Mouse (Mus musculus): ENCODE measurements at regions not wholly inside any gene's neighbourhood (a gene's known extent, or its start where the extent isn't known, plus 50 kb on each side); places are given as distances from the start of the nearest gene placed in this dataset.
A peak's percentile ranks its signal among the peaks of the same experiment; 100 is the strongest.
"Not testable (repeated sequence)": the region's sequence is repeated elsewhere in the genome, so short reads cannot be mapped to it uniquely, and the experiment has no call there.

DNA sequence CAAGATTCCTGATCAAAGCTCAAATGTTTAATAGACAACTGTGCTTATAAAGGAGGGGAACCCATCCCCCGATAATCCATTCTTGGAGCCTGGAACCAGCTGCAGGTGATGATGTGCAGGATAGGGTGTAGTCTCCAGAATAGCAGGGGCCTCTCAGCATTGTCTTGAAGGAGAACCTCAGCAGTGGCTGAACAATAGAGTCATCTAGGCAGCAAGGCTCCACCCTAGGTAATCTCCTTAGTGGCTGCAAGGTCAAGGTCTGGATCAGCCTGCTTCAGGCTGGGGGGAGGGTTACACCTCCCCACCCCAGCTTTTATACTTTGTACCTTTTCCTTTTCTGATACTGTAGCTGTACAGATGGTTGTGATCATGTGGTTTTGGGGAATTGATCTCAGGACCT lies 116.8 kb upstream of the Mettl4 start:
- DNase-seq: no peak

DNA sequence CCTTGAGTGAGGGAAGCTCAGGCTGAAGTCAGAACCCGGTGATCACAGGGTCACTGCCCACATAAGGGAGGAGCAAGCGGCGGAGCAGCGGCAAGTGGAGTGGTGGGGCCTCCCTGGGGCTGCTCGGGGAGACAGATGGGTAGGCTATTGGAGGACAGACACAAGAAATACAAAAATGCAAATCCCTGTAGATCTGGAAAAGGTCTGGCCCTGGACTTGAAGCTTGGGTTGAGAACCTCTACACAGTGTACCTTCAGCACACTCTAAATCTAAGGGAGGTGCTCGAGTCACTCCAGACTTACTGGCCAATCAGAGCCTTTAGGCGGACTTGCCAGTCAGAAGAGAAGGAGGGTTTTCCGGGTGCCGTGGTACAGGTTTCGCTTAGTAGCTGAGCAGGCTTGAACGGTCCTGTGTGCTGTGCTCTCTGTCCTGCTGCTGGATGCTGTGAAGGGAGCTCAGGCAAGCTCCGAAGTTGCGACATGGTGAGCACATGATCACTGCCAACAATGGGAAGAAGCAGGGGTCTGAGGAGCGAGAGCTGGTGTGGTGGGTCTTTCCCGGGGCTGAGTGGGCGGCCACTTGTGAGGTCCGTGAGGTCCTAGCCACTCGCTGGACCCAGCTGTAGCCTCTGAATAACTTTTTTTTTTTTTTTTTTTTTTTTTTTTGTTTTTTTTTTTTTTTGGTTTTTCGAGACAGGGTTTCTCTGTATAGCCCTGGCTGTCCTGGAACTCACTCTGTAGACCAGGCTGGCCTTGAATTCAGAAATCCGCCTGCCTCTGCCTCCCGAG lies 114.9 kb upstream of the Mettl4 start:
- peak; percentile 69 to 73 for DNase-seq

- not testable (repeated sequence) for DNase-seq
These were observed 104.9 kb upstream of the Mettl4 start for GRCm38 (mm10) chr17:94854698-94855097.

DNA sequence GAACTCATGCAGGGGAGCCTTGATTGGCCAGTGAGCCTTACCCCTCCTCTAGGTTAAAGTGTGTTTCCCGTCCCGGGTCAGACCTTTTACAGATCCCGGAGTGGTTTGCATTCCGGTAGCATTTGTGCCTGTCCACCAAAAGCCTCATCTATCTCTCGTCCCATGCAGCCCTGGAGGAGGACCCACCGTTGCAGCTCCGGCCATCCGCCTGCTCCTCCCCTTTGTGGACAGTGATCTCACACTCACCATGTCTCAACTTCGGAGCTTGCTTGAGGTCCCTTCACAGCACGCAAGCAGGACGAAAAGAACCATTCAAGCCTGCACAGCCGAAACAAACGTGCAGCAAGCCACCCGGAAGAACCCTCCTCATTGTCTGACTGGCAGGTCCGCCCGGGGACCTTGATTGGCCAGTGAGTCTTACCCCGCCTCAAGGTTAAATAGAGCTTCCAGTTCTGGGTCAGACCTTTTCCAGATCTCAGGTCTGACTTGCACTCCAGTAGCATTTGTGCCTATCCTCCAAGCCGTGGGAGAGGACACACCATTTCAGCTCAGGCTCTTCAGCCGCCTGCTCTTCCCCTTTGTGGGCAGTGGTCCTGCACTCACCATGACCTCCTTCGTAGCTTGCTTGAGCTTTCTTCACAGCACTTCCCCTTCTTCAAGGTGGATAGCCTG lies 84.8 kb upstream of the Mettl4 start:
- peak; percentile 74 to 81 for DNase-seq

DNA sequence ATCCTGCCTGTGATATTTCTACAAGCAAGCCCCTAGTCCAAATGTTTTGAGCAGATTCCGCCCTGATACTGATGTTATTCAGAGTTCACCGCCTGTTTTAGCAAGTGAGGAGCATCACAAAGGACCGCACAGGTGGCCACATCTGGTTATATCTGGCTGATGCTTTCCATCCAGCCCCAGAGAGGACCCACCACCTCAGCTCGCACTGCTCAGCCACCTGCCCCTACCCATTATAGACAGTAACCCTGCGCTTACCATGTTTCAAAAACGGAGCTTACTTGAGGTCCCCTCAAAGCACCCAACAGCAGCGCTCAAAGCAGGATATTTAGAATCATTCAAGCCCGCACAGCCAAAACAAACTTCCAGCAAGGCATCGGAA lies 84.2 kb upstream of the Mettl4 start:
- not testable (repeated sequence) for DNase-seq

- DNase-seq: not testable (repeated sequence)
These were observed 76.6 kb upstream of the Mettl4 start for GRCm38 (mm10) chr17:94826415-94826814.

DNA sequence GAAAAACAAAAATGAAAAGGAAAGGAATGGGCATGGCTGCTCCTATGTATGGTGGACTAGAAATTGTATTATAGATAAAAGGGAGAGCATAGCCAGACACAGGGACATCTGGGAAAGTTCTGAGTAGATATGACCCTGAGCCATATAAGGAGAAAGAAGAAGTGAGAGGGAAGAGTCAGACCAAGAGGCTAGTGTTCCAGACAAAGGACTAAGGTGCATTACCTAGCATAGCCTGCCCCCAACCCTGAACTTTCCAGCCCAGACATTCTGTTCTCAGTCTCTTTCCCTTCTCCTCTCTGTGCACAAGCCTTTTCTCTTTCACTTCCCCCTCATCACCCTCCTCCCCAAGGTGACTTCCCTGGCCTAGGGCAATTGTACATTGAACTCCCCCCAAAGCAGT lies 58.9 kb upstream of the Mettl4 start:
- no peak for DNase-seq
